Mouse (Mus musculus) liver, embryonic 13.5 days (tissue): Measurements from ENCODE around the gene Cspg4. TPM values are rescaled to one million over a fixed set of nuclear protein-coding genes. Genes with fewer than 3 reads are reported as not detected.

Source experiments
- ATAC-seq: fragments of 200-750 bp; cut with Nextera tagmentation; 2 replicates; pipeline ENCODE4 v1.8.0; 2017; ENCODE audit warnings: low read depth, mild to moderate bottlenecking, moderate number of reproducible peaks, moderate library complexity
- DNase-seq: peaks from one replicate; pipeline ENCODE4 v3.0.0; 2022
- H3K27ac ChIP-seq: fragments of 300-500 bp; sonication (generic); 2 replicates; pipeline ENCODE4 v1.5.1; 2015; ENCODE audit warnings: moderate library complexity, mild to moderate bottlenecking, inconsistent platforms
- H3K27me3 ChIP-seq: fragments of 300-500 bp; sonication (generic); 2 replicates; pipeline ENCODE4 v1.6.1; 2015; ENCODE audit warnings: mild to moderate bottlenecking, inconsistent platforms
- H3K36me3 ChIP-seq: fragments of 300-500 bp; sonication (generic); 2 replicates; pipeline ENCODE4 v1.6.1; 2015; ENCODE audit warnings: mild to moderate bottlenecking, inconsistent platforms
- H3K4me1 ChIP-seq: fragments of 300-500 bp; sonication (generic); replicated peaks from 2 replicates; pipeline ENCODE4 v1.6.1; 2015; ENCODE audit warnings: inconsistent platforms
- H3K4me2 ChIP-seq: fragments of 300-500 bp; sonication (generic); 2 replicates; pipeline ENCODE4 v1.6.1; 2015; ENCODE audit warnings: inconsistent platforms, mild to moderate bottlenecking, moderate library complexity
- H3K4me3 ChIP-seq: fragments of 300-500 bp; sonication (generic); replicated peaks from 2 replicates; pipeline ENCODE4 v1.5.1; 2015; ENCODE audit warnings: mild to moderate bottlenecking, inconsistent platforms
- H3K9ac ChIP-seq: fragments of 300-500 bp; sonication (generic); 2 replicates; pipeline ENCODE4 v1.6.1; 2015; ENCODE audit warnings: mild to moderate bottlenecking, inconsistent platforms
- H3K9me3 ChIP-seq: fragments of 300-500 bp; sonication (generic); replicated peaks from 2 replicates; pipeline ENCODE4 v1.6.1; 2016; ENCODE audit warnings: inconsistent platforms
- WGBS: fragments of 180-500 bp; shearing (Covaris S2); methylation state at CpG from one replicate; pipeline ENCODE4 v1.1.7; 2015; ENCODE audit not compliant: insufficient replicate concordance; 5-methylcytosine and 5-hydroxymethylcytosine counted together
- polyA plus RNA-seq: library from polyadenylated mRNA; unstranded; fragments of >200 nt; fragmentation: Nextera tagmentation; extraction: Ambion mirVana; gene quantifications from 2 replicates; pipeline ENCODE4 v1.2.1, GENCODE M21; 2015

Gene Cspg4
- polyA plus RNA-seq, 1 experiment from 2014 or later, result 0.35 TPM

DNA sequence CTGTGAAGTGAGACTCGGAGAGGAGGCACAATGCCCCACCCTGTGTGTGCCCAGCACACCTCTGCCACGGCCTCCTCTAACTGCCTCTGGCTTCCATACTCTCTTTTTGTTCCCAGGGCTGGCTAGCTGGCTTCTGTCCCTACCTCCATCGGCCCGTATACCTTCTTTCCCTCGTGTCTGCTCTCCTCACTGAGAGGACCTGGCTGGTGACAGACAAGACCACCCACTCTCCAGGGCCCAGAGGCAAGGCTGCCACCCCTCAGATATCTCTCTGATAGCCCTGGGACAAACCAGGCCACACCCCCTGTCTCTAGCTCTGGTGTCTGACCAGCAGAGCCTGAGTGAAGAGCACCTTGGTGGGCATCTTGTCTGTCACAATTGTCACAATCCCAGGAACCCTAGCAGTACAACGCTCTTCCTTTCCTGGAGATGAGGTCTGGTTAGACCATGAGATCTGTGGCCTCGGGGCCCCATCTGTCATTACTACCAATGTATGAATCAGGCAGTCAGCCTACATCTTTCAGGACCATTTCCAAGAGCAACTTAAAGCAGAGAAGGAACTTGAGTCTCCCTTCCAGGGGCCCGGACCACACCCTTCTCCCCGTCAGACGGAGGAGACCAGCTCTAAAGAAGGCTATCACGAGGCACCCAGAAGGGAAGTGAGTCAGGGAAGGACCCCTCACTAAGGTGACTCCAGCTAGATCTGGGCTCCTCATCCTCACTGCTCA, 1.0 kb downstream of the Cspg4 start:
- no peak overlapping the region for H3K27ac ChIP-seq
- DNase-seq, result no peak
- H3K4me3 ChIP-seq, result no peak overlapping the region
- no peaks in the 10 kb centered on the region for H3K36me3 ChIP-seq
- peaks cover 39% of the 10 kb centered on the region for H3K27me3 ChIP-seq
- H3K9ac ChIP-seq, result no peak overlapping the region
- no peak for ATAC-seq
- H3K9me3 ChIP-seq, result no peaks in the 10 kb centered on the region
- WGBS, result 43% methylated on average over 11 of the region's 11 CpGs
- H3K4me1 ChIP-seq, result 0 out of 2 replicates have a peak, but pooled peaks cover 13% of the 10 kb centered on the region
- no peak overlapping the region for H3K4me2 ChIP-seq

DNA sequence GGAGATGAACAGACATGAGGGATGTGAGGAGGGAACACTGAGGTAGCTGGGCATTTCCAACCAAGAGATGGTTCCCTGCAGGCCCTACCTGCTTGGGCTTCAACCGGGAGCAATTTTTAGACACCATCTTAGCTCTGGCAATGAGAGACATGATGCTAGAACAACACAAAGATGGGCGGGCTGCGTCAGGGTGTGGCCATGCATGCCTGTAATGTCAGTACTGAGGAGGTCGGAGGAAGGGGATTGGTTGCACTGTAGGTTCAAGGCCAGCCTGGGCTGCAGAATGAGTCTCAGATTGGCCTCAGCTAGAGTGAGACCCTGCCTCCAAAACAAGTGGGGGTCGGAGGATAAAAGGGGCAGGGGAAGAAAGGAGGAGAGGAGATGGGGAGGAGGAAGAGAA, 1.6 kb downstream of the Cspg4 start:
- Histone ChIP-seq H3K9me3 (no peaks in the 10 kb centered on the region), H3K9ac (no peak overlapping the region), H3K36me3 (no peaks in the 10 kb centered on the region), H3K27ac (no peak overlapping the region), H3K27me3 (peaks cover 39% of the 10 kb centered on the region), H3K4me1 (peaks cover 13% of the 10 kb centered on the region; the same call in 1 of the 2 replicates), H3K4me3 (no peak overlapping the region), H3K4me2 (no peak overlapping the region)
- 61% methylated on average over 5 of the region's 5 CpGs for WGBS
- ATAC-seq (no peak), DNase-seq (no peak)

DNA sequence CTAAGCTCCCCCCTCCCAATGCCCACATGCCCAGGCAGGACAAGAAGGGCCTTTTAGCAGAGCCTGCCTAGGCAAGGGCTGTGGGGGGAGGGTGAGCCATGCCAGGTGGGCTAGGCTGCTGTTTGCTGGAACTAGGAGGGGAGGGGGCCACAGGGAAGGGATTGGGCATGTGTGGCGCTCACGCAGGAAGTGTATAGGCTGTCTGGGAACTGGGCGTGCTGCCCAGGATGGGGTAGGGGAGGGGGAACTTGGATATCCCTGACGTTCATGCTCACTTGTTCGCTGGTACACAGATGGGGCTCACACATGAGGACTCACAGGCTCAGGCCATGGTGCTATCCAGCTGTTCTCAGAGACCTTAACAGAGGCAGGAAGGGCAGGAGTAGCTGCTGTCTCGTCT, 3.5 kb downstream of the Cspg4 start:
- 41% methylated on average over 6 of the region's 6 CpGs for WGBS

DNA sequence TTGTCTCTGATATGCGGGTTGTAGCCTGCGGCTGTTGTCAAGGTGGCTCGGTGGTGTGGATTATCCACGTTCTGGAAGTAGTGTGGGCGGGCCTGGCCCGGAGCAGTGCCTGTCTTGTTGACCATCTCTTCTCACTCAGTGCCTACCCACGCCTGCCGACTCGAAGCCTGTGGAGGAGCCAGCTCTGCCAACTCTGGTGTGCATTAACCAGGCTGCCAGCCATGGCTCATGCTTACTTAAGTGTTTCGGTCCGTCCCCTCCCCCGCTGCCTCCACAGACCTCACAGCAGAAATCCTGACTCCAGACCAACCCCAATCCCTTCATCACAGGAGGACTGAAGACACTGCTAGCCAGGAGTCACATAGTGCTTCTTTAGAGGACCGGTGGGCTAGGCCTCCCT, 4.7 kb downstream of the Cspg4 start:
- peaks cover 21% of the 10 kb centered on the region for H3K27me3 ChIP-seq
- 66% methylated on average over 13 of the region's 13 CpGs for WGBS
- H3K4me3 ChIP-seq, result no peak overlapping the region
- H3K9me3 ChIP-seq, result no peaks in the 10 kb centered on the region
- no peaks in the 10 kb centered on the region for H3K36me3 ChIP-seq
- H3K9ac ChIP-seq, result no peak overlapping the region
- ATAC-seq, result no peak
- H3K4me1 ChIP-seq, result peaks cover 6% of the 10 kb centered on the region; the same call in 1 of the 2 replicates
- no peak overlapping the region for H3K4me2 ChIP-seq
- no peak overlapping the region for H3K27ac ChIP-seq
- DNase-seq, result no peak

More for the DNA sequence above, 3.5 kb downstream of the Cspg4 start:
- H3K9me3 ChIP-seq, result no peaks in the 10 kb centered on the region
- no peak overlapping the region for H3K4me3 ChIP-seq
- H3K36me3 ChIP-seq, result no peaks in the 10 kb centered on the region
- no peak for ATAC-seq
- peaks cover 13% of the 10 kb centered on the region; the same call in 1 of the 2 replicates for H3K4me1 ChIP-seq
- no peak overlapping the region for H3K27ac ChIP-seq
- no peak for DNase-seq
- H3K27me3 ChIP-seq, result peaks cover 33% of the 10 kb centered on the region
- H3K4me2 ChIP-seq, result no peak overlapping the region
- no peak overlapping the region for H3K9ac ChIP-seq

DNA sequence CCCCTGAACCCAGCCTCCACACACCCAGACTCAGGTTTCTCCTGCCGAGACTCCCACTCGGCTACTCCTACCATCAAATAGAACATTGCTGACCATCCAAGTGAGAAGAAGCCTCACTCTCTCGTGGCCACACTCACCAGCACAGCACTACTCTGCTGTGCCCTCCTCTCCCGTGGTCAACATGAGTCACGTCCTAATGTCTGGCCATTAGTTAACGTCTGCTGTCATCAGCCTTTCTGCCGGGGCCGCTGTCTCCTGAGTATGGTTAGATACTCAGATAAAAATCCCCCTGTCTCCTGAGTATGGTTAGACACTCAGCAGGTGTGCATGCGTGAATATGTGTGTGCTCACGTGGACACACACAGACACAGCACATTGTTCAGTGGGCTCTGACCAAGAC, 5.9 kb downstream of the Cspg4 start:
- 34% methylated on average over 10 of the region's 10 CpGs for whole genome bisulfite sequencing
- Histone ChIP-seq H3K36me3 (no peaks in the 10 kb centered on the region), H3K4me3 (no peak overlapping the region), H3K27ac (no peak overlapping the region), H3K4me1 (no peaks in the 10 kb centered on the region; the same call in 1 of the 2 replicates), H3K9me3 (no peaks in the 10 kb centered on the region), H3K27me3 (peaks cover 8% of the 10 kb centered on the region), H3K4me2 (no peak overlapping the region), H3K9ac (no peak overlapping the region)
- no peak for ATAC-seq
- no peak for DNase-seq

DNA sequence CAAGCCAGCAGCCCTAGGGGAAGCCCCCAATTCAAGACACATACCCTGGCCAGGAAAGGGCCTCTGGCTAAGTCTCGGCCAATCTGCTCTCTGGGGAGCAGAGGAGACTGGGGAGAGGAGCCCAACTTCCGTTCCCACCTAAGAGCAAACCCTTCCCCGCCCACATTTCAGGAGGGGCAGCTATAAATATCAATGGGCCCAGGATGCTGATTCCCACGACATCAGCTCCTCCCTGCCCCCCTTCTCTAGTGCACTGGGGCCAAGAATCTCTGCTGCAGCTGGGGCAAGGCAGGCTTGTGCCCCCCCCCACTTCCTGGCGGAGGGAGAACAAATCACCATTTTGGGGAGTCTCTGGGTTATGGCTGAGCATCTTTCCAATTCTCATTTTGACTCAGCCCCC, 6.4 kb downstream of the Cspg4 start:
- H3K9ac ChIP-seq, result no peak overlapping the region
- no peak overlapping the region for H3K4me3 ChIP-seq
- no peaks in the 10 kb centered on the region for H3K36me3 ChIP-seq
- no peak for ATAC-seq
- WGBS, result 36% methylated on average over 5 of the region's 5 CpGs
- no peaks in the 10 kb centered on the region for H3K9me3 ChIP-seq
- H3K4me2 ChIP-seq, result no peak overlapping the region
- no peak for DNase-seq
- H3K27ac ChIP-seq, result no peak overlapping the region
- H3K4me1 ChIP-seq, result no peaks in the 10 kb centered on the region; the same call in 1 of the 2 replicates
- H3K27me3 ChIP-seq, result peaks cover 4% of the 10 kb centered on the region; the same call in 1 of the 2 replicates

DNA sequence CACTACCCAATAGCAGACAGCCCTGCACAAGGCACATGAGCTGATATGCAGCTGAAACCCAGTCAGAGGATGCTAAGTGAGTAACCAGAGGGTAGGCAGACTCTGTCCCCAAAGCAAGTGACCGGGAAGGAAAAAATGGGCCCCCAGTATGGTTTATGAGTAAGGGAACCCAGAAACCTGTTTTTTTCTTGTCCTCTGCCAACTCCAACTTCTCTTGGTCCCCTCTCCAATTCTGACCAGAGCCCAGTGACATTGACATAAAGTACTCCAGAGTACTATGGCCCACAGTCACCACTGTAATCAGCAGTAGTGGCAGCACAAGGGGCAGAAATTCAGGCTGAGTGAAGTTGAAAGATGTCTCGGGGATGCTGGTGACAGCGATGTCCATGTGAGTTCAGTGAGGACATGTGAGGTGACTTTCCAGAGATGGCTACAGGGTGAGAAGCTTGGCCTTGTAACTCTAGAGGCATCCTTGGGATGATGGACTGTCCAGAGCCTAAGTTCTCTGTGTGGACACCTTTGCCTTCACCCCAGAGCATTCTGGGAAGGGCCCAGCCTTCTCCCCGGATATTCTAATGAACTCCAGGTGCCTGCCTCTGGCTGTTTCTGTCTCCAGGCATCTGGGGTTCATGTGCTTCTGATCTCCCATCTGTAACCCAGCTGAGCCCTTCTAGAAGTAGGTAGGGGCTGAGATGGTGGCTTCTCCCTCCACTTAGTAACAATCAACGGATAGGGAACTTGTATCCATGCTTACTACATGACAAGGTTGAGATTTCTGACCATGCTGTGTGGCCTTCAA, 7.5 kb downstream of the Cspg4 start:
- WGBS, result 78% methylated on average over 5 of the region's 5 CpGs
- Histone ChIP-seq H3K4me3 (no peak overlapping the region), H3K27ac (no peak overlapping the region), H3K4me2 (no peak overlapping the region), H3K9ac (no peak overlapping the region), H3K9me3 (no peaks in the 10 kb centered on the region), H3K36me3 (no peaks in the 10 kb centered on the region), H3K27me3 (no peaks in the 10 kb centered on the region), H3K4me1 (no peaks in the 10 kb centered on the region; the same call in 1 of the 2 replicates)
- ATAC-seq (no peak), DNase-seq (no peak)

DNA sequence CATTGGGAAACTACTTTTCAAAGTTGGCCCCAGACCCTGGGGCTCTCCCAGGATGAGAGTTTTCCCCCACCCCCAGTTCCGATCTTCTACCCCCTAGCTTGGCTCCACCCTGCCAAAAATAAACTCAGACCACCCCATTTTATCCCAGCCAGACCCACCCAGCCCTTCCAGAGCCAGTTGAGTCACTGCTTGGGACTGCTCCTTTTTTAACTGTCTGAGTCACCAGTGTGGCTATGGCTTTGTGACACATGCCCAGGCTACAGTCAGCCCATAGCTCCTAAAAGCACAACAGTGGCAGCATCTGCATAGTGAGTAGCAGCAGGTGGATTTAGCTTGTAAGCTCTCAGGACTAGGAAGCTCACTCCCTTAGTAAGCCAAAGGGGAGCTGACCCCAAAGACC, 8.3 kb downstream of the Cspg4 start:
- H3K27ac ChIP-seq, result no peak overlapping the region
- WGBS, result 47% methylated on average over 1 of the region's 1 CpGs
- no peak overlapping the region for H3K4me2 ChIP-seq
- H3K9me3 ChIP-seq, result no peaks in the 10 kb centered on the region
- no peaks in the 10 kb centered on the region for H3K27me3 ChIP-seq
- DNase-seq (no peak), ATAC-seq (no peak)
- H3K36me3 ChIP-seq, result no peaks in the 10 kb centered on the region
- no peak overlapping the region for H3K4me3 ChIP-seq
- no peak overlapping the region for H3K9ac ChIP-seq
- H3K4me1 ChIP-seq, result no peaks in the 10 kb centered on the region; the same call in 1 of the 2 replicates

DNA sequence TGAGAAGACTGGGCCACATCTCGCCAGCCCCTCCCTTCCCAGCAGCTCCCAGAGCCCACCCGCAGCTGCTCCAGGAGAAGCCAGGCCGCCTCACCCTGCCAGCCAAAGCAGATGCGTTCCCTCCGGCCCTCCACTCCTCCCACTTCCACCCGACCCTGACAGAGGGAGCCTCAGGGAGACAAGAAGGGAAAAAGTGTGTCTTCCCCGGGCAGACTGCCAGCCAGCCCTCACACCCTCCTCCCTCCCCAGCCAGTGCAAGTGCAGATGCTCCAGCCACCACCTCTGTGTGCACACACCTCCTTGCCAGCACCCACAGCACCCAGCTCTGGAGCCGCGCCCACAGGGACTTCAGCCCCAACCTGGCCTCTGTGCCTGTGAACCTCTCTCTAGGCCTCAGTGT, 12.0 kb downstream of the Cspg4 start:
- no peaks in the 10 kb centered on the region; the same call in 1 of the 2 replicates for H3K4me1 ChIP-seq
- H3K36me3 ChIP-seq, result no peaks in the 10 kb centered on the region
- ATAC-seq, result no peak
- H3K9me3 ChIP-seq, result no peaks in the 10 kb centered on the region
- no peaks in the 10 kb centered on the region for H3K27me3 ChIP-seq
- H3K9ac ChIP-seq, result no peak overlapping the region
- 59% methylated on average over 9 of the region's 9 CpGs for WGBS
- DNase-seq, result no peak
- no peak overlapping the region for H3K27ac ChIP-seq
- H3K4me2 ChIP-seq, result no peak overlapping the region
- no peak overlapping the region for H3K4me3 ChIP-seq

DNA sequence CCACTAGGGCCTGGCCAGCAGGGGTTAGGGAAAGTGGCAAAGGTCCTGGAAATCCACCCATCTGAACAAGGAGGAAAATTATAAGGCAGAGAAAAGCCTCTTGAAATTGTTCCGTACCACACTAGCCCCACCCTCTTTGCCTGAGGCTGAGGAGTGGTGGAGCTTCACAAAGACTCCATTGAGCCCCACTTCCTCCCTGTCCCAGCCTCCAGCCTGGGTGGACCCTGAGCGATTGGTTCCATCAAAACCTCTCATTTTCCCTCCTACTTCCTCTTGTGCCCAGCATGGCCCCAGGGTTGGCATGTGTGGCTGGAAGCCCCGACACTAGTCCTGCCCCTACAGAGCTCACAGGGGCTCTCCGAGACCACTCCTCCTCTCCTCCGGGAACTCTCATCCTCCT, 12.5 kb downstream of the Cspg4 start:
- no peak for ATAC-seq
- H3K27ac ChIP-seq, result no peak overlapping the region
- WGBS, result 60% methylated on average over 5 of the region's 5 CpGs

DNA sequence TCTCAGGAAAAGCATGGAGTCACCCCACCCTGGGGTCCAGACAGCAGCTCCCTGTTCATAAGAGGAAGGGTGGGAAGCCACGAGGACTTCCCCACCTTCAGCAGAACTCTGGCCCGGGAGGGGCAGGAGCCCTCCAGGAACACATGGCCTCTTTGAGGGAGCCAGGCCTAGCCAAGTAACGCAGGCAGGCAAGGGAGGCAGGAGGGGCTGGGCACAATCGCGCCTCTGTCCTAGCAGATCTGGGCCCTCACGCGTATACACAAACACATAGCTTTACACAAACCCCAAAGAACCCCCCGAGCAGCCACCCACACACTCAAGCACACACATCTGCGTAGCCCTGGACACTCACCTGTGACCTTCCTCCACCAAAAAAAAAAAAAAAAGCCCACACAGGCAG, 16.0 kb downstream of the Cspg4 start:
- WGBS, result 61% methylated on average over 9 of the region's 9 CpGs
- Histone ChIP-seq H3K4me1 (no peaks in the 10 kb centered on the region; the same call in 1 of the 2 replicates), H3K36me3 (no peaks in the 10 kb centered on the region)

More for the DNA sequence above, 12.5 kb downstream of the Cspg4 start:
- no peak overlapping the region for H3K4me2 ChIP-seq
- H3K9ac ChIP-seq, result no peak overlapping the region
- H3K9me3 ChIP-seq, result no peaks in the 10 kb centered on the region
- no peak for DNase-seq
- no peaks in the 10 kb centered on the region for H3K36me3 ChIP-seq
- H3K27me3 ChIP-seq, result no peaks in the 10 kb centered on the region
- H3K4me3 ChIP-seq, result no peak overlapping the region
- no peaks in the 10 kb centered on the region; the same call in 1 of the 2 replicates for H3K4me1 ChIP-seq

More for the DNA sequence above, 16.0 kb downstream of the Cspg4 start:
- DNase-seq (no peak), ATAC-seq (no peak)
- H3K9ac ChIP-seq, result no peak overlapping the region
- no peak overlapping the region for H3K27ac ChIP-seq
- H3K4me2 ChIP-seq, result no peak overlapping the region
- no peaks in the 10 kb centered on the region for H3K27me3 ChIP-seq
- H3K9me3 ChIP-seq, result no peaks in the 10 kb centered on the region
- no peak overlapping the region for H3K4me3 ChIP-seq
